Mouse (Mus musculus): Measurements from ENCODE around the gene Pgm2.
A peak's percentile ranks its signal among the peaks of the same experiment; 100 is the strongest.

Pgm2 gene

DNA sequence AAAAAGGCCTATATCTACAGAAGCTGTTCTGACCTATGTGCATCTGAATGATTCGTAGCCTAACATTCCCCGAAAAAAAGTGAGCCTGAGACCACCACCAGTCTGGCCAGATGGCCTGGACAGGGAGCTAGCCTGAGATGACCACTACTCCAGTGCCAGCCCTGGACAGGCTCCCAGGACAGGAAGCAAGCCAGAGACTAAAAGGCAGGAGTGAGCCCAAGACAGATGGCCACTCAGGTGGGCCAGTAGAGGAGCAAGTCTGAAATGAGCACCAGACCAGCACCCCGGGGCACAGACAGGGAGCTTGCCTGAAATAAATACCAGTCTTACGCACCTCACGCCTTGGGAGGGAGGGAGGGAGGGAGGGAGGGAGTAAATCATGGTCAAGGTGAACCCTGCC is 51.6 kb downstream of the Pgm2 start:
- DNase-seq (ENCODE audit: low spot score in 2 of 2), result no peak

DNA sequence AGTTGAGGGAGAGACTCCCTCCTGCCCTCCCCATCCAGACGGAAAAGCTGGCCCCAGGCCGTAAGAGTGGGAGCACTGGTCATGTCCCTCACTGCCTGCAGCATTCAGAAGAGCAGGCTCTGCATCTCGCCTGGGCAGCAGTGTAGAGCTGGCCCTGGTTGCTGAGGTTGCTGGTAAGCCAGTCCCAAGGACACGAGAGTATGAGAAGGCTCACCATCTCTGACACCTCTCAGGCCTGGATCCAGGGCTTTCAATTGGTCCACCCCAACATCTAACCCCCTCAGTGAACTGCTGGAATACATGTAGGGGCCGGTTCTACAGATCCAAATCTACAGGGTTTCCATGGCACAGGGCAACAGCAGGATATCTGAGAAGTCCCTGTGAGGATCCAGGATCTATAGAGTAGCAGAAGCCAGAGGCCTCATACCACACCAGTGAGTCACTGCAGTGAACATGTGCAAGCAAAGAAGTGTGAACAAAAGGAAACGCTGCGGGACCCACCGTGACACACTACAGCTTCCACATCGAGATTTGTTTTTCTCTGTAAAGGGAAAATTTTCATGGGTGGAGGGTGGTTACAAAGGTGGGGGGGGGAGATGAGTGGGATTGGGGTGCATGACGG is 53.7 kb downstream of the Pgm2 start:
- no peak for DNase-seq (ENCODE audit: low spot score in 2 of 2)

DNA sequence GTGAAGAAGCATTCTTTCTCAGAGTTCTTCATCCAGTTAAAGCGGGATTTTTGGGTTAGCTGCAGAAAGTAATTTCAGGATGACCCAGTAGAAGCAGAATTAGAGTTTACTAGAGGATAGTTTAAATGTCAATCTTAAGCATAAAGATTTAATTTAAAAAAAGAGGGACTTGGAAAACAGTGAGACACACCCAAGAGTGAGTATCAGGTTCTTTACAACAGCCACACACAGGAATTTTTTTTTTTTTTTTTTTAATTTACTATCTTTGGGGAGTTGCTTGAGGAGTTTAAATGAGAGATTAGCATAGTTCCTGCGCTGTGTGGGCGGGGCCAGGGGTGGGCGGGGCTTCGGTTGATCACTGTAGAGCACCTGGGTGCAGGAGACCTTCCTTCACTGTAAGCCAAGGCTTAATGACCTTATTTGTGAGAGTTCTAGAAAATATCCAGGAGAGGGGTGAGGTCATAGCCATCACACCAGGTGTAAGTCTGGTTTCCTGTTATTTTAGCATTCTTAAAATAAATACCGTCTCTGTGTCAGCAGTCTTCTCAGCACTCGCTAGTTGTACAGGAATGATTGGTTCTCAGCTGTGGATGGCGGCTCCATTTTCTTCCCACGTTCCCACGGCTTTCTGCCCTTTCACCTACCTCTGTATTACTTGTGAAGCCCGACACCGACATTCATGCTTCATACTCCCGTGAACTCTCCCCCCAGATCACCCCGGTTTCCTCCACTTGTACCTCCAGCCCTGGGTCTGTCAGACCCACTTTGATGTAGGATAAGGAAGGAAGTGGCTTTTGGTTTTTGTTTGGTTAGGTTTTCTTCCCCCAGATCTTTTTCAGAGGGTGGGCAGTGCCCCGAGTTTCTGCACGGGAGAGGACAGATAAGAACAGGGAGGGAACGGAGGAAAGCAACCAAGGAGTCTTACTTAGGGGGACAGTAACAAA is 56.7 kb downstream of the Pgm2 start:
- DNase-seq (ENCODE audit: low spot score in 2 of 2), result peak; percentile 20 to 27

DNA sequence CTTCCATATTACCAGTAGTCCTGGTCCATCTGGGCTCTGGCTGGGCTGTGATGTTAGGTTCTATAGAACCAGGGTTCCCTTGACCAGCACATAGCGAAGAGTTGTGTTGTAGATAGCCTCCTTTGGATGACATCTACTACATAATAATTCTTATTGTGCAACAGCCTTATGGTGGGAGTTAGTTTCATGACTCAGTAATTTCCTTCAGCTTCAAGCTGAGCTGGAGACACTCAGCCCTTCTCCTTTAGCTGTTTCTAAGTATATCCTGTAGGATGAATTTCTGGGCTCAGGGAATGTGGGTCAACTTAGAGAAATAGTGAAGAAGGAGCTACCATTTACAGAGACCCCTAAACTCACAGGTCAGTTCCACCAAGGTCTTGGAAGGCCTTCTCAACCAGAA is 60.6 kb downstream of the Pgm2 start:
- DNase-seq (ENCODE audit: low spot score in 2 of 2), result no peak

DNA sequence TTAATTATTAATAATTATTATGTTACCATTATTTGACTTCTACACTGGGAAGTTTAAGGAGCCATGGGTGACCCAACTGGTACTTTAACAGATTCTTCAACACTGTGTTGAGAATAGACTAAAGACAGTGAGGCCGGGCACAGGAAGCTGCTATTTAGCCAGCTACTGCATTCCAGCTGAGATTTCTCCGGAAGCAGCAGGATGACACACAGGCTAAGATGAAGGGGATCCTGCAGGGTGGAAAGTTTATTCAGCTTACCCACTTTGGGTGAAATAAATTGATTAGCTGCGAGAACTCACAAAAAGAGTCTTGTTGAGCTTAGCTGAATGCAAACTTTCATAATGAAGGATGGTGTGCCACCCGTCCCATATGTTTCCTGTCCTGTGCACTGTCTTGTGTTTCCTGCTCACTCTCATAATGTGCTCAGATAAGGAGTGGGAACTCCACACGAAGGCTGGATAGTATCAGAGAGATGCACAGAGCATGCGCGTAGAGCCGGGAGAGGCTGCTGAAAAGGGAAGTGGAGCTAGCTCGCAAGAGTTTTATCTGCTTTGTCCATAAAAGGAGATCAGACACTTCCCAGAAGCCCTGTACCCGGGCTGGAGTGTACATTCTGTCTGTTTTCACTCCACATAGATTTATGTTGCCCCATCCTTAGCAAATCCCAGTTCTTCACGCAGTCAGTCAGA is 63.3 kb downstream of the Pgm2 start, which contains the start of gene Tbc1d1:
Gene Tbc1d1 (plus strand): TSS at position 445 of the 690 bp plus-strand sequence.
- no peak for DNase-seq (ENCODE audit: low spot score in 2 of 2)

DNA sequence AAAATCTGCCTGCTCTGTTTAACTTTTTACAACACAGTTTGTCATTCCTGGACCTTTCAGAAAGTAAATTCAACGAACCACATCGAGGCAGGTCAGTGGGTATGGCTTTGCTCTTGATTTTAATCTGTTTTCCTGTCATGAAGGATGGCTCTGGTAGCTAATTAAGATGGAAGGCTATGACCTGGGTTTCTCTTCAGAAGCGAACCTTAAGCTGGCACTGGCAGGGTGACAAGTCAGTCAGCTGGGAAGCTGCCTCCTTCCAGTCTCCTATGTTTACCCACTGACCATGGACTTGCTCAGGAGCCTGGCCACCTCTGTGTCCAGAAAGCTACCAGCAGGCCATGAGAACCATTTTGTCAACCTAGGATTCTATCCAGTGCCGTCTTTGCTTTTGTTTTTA is 63.8 kb downstream of the Pgm2 start:
- no peak for DNase-seq (ENCODE audit: low spot score in 2 of 2)

DNA sequence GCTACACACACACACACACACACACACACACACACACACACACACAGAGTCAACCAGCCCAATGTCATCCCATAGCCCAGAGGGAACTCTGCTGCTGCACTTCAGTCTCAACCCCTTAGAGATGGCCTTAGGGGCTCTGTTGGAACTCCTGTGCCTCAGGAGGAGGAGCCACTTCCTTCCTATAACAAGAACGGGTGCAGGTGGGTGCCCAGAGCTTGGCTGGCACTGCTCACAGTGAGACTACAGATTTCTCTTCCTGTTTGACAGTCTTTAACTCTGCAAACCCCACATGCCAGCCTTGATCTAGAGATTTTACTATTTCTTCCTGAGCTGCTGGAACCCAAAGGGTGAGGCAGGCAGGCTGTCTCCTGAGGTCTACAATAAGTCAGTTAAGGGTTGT is 65.2 kb downstream of the Pgm2 start:
- DNase-seq (ENCODE audit: low spot score in 2 of 2), result peak; percentile 63 to 66

DNA sequence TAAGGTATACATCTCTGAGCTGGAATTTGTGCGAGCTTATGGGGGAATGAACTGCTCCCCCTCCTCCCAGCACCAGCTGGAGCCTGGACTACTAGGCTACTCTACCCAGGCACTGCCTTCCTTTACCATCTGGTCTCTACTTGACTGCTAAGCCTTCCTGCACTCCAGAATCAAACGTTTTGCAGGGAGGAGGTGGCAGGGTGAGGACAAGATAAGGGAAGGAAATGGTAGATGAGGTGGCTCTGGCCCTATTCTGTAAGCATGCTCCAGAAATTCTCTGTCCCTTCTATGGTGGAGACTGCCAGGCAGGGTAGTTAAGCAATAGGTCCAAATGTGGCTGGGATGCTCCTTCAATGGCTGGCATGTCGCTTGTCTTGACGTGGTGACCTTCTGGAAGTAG is 65.8 kb downstream of the Pgm2 start:
- no peak for DNase-seq (ENCODE audit: low spot score in 2 of 2)

DNA sequence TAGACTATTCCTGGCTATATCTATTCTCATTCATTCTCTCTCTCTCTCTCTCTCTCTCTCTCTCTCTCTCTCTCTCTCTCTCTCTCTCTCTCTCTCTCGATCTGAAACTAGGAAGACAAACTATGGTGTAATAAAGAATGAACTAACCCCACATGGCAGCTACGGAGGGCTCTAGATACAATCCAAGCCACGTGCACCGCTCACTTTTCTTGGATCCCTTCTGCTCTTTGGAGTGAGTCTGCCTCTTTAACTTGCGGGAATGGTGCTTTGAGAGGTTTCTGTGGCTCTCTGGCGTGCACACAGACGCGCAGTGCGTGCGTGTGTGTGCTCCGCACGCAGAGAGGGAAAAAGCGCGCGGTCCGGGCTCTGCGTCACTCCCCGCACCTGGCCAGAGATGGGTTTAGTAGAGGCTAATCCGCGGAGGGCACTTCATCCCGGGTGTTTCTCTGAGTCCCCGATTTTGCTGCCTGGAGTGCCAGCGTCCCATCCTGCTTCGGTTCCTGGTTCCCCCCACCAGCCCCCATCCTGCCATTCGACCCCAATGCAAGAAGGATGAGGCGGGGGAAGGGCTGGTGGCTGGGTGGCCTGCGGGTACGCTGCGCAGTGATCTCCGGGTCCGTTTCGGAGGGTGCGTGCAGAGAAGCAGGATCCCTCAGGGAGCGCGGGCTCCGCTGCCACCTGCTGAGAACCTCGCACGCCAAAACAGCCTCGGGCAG is 66.5 kb downstream of the Pgm2 start:
- DNase-seq (ENCODE audit: low spot score in 2 of 2), result peak; percentile 10 to 30

DNA sequence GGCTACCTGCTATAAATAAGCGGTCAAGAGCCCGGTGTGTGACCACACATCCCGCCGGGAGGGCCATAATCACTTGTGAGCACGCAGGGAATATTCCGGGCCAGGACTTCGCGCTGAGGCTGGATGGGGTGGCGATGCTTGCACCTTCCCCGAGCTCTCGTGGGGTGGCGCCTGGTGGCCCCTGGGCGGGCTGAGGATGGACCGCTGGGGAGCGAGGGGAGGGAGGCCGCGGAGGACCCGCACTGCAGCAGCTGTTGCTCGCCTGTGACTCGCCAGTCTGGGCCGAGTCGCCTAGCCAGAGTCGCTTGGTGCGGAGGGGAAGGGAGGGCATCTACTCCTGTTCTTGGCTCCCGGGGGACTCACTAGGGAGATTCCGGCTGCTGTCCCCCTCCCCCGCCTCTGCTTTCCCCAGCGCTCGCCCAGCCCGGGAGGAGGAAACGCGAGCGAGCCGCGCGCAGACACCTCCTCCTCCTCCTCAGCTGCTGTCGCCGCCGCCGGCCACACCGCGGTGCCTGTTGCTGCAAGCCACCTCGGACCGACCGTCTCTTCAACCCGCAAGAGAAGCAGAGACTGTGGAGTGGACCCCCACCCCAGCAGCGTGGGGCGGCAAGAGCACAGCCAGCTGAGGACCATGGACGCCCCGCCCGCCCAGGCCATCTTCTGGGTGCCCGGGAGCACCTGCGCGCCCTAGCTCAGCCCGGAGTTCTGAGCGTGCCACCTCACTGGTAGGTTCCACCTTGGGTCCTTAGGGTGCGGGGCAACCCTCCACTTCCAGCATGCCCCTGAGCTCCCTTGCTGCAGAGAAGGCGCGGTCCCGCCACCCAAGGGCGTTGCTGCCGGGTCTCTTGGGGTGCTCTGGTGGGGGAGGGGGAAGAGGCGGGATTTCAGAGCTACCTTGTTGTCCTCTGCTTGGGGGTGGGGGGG is 67.3 kb downstream of the Pgm2 start:
- peak; percentile 27 to 55 for DNase-seq (ENCODE audit: low spot score in 2 of 2)

DNA sequence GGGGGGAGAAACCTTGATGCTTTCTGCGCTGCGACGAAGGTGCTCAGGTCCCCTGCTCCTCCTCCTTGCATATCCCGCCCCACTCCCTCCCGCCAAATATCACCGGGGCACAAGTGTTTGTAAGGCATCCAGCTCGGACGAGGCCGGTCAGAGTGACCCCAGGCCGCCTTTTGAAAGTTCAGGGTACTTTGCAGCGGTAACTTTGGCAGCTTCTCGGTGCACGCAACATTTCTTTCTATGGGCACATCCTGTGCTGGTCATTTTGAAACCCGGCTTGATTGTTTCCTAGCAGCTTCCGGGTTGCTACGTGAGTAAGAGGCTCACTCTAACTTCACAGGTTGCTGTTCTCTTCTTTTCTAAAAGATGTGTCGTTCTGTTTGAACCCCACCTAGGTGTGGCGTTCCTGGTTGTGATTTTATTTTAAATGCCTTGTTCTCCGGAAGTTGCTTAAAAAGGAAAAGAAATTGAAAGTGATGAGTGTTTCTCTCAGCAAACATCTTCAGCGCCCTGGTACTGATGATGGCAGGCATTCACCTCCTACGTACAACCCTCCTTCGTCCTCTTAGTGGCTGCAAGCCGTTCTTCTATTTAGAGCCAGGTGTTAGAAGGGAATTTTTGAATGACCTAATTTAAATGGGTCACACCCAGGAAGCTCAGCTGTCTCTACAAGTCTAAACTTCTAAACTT is 68.1 kb downstream of the Pgm2 start:
- no peak for DNase-seq (ENCODE audit: low spot score in 2 of 2)

DNA sequence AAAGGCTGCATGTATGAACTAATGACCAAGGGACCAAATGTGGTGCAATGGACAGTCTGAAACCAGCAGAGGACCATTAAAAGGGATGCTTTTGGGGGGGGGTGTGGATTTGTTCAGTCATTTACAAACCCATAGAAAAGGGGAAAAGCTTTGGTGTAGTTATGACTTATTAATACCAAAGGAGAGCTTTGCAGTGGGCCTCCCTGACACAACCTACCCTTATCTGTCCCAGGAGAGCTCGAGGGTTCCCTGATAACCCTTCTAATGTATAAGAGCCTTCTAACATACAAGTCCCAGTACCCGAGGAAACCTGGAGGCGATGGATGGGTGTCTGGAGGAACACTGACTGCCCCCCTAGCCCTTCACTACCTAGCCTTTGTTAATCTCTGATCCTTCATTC is 69.2 kb downstream of the Pgm2 start:
- no peak for DNase-seq (ENCODE audit: low spot score in 2 of 2)

DNA sequence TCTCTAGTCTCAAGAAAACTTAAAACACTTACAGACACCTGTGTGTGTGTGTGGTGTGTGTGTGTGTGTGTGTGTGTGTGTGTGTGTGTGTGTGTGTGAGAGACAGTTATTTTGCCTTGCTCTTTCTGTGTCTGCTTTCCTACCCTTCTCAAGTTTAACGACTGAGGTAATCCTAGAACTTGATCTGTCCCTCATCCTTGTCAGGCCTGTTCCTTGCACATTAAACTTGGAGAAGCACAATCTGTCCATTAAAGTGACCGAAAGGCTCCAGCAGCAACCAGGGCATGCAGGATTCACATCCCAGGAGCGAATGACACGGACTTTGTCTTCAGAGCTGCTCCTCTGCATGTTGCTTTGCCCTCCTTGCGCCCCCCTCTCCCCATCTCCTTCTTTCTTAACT is 69.8 kb downstream of the Pgm2 start:
- DNase-seq (ENCODE audit: low spot score in 2 of 2), result no peak

DNA sequence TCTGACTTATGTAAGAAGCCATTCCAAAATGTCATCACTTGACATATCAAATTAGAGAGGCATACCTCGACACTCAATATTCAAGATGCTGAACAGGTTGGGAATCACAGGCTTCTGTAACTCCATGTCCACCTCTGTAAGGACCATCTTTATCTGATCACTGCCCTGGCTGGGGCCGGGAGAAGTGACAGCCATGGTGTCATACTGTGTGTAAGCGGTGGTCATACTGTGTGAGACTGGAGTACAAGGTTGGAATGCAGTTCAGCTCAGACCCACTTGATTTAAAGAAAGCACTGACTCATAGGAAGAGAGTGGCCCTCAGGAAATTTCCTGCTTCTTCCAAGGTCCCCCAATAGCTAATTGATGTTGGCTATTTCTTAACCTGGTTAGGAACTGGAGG is 71.7 kb downstream of the Pgm2 start:
- DNase-seq (ENCODE audit: low spot score in 2 of 2), result no peak

DNA sequence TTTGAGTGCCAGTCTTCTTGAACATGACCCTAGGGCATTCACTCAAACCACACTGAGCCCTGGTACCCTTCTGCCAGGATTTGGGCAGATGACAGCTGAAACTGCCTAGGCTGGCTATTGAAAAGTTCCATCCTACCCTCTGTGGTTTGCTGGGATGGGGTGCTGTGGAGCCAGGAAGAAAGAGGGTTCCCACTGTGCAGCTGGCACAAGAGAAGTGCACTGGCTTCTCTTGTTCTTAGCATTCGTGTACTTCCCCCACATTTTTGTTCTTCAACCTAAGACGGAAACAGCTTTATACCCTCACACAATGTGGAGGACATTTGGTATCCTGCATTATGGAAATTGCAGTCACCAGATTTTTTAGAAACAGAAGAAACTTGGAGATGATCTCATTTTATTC is 73.1 kb downstream of the Pgm2 start:
- no peak for DNase-seq (ENCODE audit: low spot score in 2 of 2)

DNA sequence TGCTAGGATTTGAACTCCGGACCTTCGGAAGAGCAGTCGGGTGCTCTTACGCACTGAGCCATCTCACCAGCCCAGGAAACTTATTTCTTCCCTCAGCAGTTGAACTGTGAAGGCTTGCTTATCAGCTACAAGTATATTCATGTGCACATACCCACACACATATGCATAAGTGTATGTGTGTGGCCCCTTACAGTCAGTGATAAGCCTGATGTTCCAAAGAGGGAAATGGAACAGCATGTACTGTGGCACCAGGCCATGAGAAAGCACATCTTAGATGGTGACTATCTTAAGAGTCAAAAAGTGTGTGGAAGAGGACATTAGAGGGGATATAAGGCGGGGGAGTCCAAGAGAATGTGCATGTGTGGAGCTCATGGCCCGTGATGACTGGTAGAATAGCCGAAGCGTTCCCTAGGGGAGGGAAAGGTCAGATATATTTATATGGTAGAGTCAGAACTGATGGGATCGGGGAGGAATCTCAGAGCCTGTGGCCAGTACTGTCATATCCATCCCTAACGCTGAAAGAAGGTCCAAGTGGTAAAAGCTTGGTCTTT is 76.3 kb downstream of the Pgm2 start:
- DNase-seq (ENCODE audit: low spot score in 2 of 2), result no peak

DNA sequence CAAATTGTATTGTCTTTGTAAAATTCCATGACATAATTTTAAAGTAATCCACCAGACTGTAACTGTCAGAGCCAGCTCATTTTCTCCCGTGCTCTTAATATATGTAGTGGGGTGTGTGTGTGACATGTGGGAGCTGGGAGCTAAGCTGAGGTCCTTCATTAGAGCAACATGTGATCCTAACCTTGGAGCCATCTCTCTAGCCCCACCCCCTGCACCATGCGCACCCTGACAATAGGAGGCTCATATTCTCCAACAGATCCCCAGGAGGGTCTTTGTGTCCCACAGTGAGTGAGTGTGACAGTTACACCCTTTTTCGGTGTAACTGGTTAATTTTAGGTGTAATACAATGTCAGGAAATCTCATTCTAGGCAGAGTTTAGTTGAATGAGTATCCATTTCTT is 80.1 kb downstream of the Pgm2 start:
- DNase-seq (ENCODE audit: low spot score in 2 of 2), result no peak

DNA sequence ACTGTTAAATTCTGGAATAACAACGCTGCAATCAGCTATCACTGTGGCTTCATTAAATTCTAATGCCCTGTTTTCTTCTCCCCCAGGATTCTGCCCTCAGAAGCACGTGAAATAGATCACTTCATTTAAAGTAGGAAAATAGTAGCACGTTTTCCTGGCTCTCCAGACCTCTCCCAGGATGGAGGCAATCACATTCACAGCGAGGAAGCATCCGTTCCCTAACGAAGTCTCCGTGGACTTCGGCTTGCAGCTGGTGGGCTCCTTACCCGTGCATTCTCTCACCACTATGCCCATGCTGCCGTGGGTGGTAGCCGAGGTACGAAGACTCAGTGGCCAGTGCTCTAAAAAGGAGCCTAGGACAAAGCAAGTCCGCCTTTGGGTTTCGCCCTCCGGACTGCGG is 80.6 kb downstream of the Pgm2 start:
- no peak for DNase-seq (ENCODE audit: low spot score in 2 of 2)

DNA sequence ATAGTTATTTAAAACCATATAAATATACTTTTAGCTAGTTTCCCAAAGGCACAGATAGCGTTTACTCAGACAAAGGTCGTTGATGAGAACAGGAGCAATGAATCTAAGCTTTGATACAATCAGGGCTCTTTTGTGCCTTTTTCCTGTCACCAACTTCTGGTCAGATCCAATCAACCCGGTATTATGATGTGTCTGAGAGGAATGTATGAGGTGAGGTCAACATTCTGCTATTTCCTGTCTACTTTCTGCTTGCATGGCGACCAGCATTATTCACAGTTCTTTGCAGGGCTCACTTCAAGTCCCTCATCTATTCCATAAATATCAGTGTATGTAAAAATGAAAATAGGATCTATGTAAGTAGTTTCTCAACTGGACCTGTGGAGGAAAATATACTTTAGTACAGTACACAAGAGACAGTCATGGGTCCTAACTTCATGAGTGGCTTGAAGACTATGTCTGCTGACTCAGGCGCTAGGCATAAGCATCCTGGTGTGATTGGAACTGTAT is 81.7 kb downstream of the Pgm2 start:
- no peak for DNase-seq (ENCODE audit: low spot score in 2 of 2)

Measured in thymus, postnatal 10 days (tissue).